Mouse (Mus musculus) neural tube, embryonic 12.5 days (tissue): ENCODE data around the gene Rap1b. TPM values are rescaled to one million over a fixed set of nuclear protein-coding genes. Genes with fewer than 3 reads are reported as not detected.
A peak's percentile ranks its signal among the peaks of the same experiment; 100 is the strongest.

Source experiments
- ATAC-seq: fragments of 200-750 bp; cut with Nextera tagmentation; 2 replicates; pipeline ENCODE4 v1.8.0; 2017; ENCODE audit warnings: low read depth, mild to moderate bottlenecking, moderate TSS enrichment, moderate library complexity; ENCODE audit not compliant: low FRiP score
- H3K27ac ChIP-seq: fragments of 300-500 bp; sonication (generic); 2 replicates; pipeline ENCODE4 v1.5.1; 2016
- H3K27me3 ChIP-seq: fragments of 300-500 bp; sonication (generic); replicated peaks from 2 replicates; pipeline ENCODE4 v1.6.1; 2016; ENCODE audit warnings: mild to moderate bottlenecking
- H3K36me3 ChIP-seq: fragments of 300-500 bp; sonication (generic); 2 replicates; pipeline ENCODE4 v1.6.1; 2016; ENCODE audit warnings: mild to moderate bottlenecking
- H3K4me1 ChIP-seq: fragments of 300-500 bp; sonication (generic); 2 replicates; pipeline ENCODE4 v1.6.1; 2016
- H3K4me2 ChIP-seq: fragments of 300-500 bp; sonication (generic); replicated peaks from 2 replicates; pipeline ENCODE4 v1.6.1; 2016; ENCODE audit warnings: mild to moderate bottlenecking
- H3K4me3 ChIP-seq: fragments of 300-500 bp; sonication (generic); 2 replicates; pipeline ENCODE4 v1.5.1; 2016
- H3K9ac ChIP-seq: fragments of 300-500 bp; sonication (generic); 2 replicates; pipeline ENCODE4 v1.6.1; 2016; ENCODE audit warnings: mild to moderate bottlenecking
- H3K9me3 ChIP-seq: fragments of 300-500 bp; sonication (generic); 2 replicates; pipeline ENCODE4 v1.6.1; 2016; ENCODE audit warnings: mild to moderate bottlenecking
- WGBS: fragments of 180-500 bp; shearing (Covaris S2); methylation state at CpG from one replicate; pipeline ENCODE4 v1.1.7; 2016; 5-methylcytosine and 5-hydroxymethylcytosine counted together
- polyA plus RNA-seq: library from polyadenylated mRNA; unstranded; fragments of >200 nt; fragmentation: Nextera tagmentation; extraction: Ambion mirVana; gene quantifications from 2 replicates; pipeline ENCODE4 v1.2.1, GENCODE M21; 2016

Rap1b gene
- polyA plus RNA-seq, 1 experiment from 2014 or later, result 156 TPM

- WGBS, result under 1% methylated on average over 75 of the region's 75 CpGs
- Histone ChIP-seq H3K4me2 (peak within 1 kb of the TSS; percentile 73), H3K9ac (peak within 1 kb of the TSS; percentile 73), H3K27me3 (no peaks in the 10 kb centered on the region), H3K27ac (peak within 1 kb of the TSS; percentile 32; the same call in 1 of the 2 replicates), H3K36me3 (peaks cover 6% of the 10 kb centered on the region), H3K9me3 (no peaks in the 10 kb centered on the region), H3K4me3 (peak within 1 kb of the TSS; percentile 84), H3K4me1 (peaks cover 10% of the 10 kb centered on the region)
- peak; percentile 96 for ATAC-seq
These were observed 53.4 kb downstream of the Rap1b start, which contains the start of gene Nup107 for GRCm38 (mm10) chr10:117792141-117793091. TSS of gene Nup107 (minus strand) at chr10:117792705.

DNA sequence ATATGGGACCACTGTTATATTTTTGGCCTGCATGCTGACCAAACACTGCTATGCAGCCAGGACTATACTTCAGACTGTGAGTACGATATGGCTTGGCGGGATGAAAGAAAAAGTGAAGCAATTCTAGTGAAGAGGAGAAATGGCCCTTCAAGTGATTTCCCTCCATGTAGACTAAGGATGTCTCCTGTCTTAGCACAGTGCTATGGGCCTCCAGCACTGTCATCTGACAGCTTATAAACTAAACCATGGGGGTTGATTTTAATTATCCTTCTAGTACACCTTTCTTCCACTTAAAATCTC lies 54.7 kb downstream of the Rap1b start:
- no peak overlapping the region for H3K9ac ChIP-seq
- no peaks in the 10 kb centered on the region for H3K9me3 ChIP-seq
- no peak for ATAC-seq
- WGBS, result 97% methylated on average over 2 of the region's 2 CpGs
- H3K4me1 ChIP-seq, result peaks cover 10% of the 10 kb centered on the region
- H3K4me2 ChIP-seq, result peak overlapping the region; percentile 73
- H3K36me3 ChIP-seq, result peaks cover 16% of the 10 kb centered on the region
- no peaks in the 10 kb centered on the region for H3K27me3 ChIP-seq
- H3K4me3 ChIP-seq, result peak overlapping the region; percentile 84; the same call in 1 of the 2 replicates
- H3K27ac ChIP-seq, result no peak overlapping the region

DNA sequence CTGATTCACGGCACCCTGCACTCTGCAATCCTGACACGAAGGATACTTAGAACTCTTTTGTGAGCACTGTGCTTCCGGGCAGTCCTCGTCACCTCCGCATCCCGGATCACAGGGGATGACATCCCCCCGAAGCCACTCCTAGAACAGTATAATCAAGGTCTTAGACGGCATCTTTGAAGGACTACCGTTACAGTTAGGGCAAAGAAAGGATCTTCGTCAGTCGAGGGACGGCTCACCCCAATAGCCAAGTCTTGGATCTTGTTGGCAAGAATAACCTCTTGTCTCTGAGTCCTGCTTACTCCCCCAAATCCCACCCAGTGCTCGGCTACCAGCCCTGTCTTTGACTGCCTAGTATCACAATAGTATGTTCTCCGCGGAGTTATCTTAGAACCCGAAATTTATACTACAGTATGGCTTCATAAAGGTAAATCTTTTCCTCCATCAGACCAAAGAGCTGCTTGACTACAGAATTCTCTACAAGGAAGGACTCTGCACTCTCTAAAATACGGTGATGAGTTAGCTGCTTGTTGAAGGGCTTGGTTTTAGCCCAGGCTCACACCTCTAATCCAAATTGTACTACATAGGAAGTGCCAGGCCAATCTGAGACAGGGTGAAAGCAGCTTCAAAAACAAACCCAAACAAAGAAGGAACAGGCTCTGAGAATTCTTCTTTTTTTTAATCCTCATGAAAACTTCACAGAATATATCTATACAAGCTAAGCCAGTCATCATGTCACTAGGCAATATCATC lies 55.2 kb downstream of the Rap1b start:
- 96% methylated on average over 17 of the region's 17 CpGs for whole genome bisulfite sequencing
- no peaks in the 10 kb centered on the region for H3K9me3 ChIP-seq
- no peak for ATAC-seq
- no peaks in the 10 kb centered on the region for H3K27me3 ChIP-seq
- H3K4me2 ChIP-seq, result 0 out of 2 replicates have a peak overlapping the region, but pooled peaks have one; percentile 73
- no peak overlapping the region for H3K27ac ChIP-seq
- no peak overlapping the region for H3K4me3 ChIP-seq
- peaks cover 21% of the 10 kb centered on the region for H3K36me3 ChIP-seq
- H3K9ac ChIP-seq, result no peak overlapping the region
- peaks cover 10% of the 10 kb centered on the region for H3K4me1 ChIP-seq

GRCm38 (mm10) chr10:117790011-117790410 lies 55.8 kb downstream of the Rap1b start:
- no peaks in the 10 kb centered on the region for H3K9me3 ChIP-seq
- no peak overlapping the region for H3K27ac ChIP-seq
- ATAC-seq, result no peak
- no peaks in the 10 kb centered on the region for H3K27me3 ChIP-seq
- WGBS, result 96% methylated on average over 1 of the region's 1 CpGs
- H3K36me3 ChIP-seq, result peaks cover 25% of the 10 kb centered on the region
- H3K4me2 ChIP-seq, result no peak overlapping the region
- H3K9ac ChIP-seq, result no peak overlapping the region
- H3K4me3 ChIP-seq, result no peak overlapping the region
- H3K4me1 ChIP-seq, result peaks cover 10% of the 10 kb centered on the region

DNA sequence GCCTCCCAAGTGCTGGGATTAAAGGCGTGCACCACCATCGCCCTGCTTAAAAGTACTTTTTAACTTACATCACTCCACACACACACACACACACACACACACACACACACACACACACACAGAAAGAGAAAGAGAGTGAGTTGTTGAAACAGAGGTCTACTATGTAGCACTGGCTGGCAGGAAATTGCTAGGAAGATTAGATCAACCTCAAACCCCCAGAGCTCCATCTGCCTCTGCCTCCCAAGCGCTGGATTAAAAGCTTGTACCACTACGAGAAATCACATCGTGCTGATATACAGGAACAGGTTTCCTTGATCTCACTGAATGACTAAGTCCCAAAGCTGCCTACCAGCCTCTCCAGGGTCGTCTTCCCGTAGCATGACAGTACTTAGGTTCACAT lies 61.2 kb downstream of the Rap1b start:
- Histone ChIP-seq H3K27me3 (no peaks in the 10 kb centered on the region), H3K9ac (no peak overlapping the region), H3K4me2 (no peak overlapping the region), H3K4me1 (no peaks in the 10 kb centered on the region), H3K27ac (no peak overlapping the region), H3K9me3 (no peaks in the 10 kb centered on the region), H3K36me3 (peaks cover 70% of the 10 kb centered on the region), H3K4me3 (no peak overlapping the region)
- no peak for ATAC-seq
- 95% methylated on average over 7 of the region's 7 CpGs for WGBS

DNA sequence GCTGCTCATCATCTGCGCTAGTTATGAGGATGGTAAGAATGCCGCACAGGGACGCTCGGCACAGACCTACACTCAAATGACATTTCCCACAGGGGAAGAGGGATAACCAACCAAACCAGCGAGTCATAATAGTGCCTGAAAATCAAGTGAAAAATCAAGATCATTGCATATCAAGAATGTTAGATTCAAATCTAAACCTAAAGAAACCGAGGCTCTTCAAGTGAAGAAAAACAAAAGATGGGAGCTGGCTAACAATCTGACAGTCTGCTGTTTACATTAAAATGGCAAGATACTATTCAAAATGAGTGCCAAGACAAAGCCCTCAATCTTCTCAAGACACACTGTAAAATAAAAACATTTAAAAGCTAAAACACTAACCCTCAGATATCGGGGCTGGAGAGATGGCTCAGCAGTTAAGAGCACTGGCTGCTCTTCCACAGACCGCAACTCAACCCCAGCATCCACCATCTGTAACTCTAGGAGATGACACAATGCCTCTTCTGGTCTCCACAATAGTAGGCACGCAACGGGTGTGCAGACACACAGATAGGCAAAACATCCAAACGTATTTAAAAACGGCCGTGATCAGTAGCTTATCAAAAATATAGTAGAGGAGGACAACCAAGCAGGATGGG lies 61.9 kb downstream of the Rap1b start:
- H3K4me2 ChIP-seq, result no peak overlapping the region
- no peak overlapping the region for H3K9ac ChIP-seq
- H3K27ac ChIP-seq, result no peak overlapping the region
- H3K9me3 ChIP-seq, result no peaks in the 10 kb centered on the region
- H3K4me3 ChIP-seq, result no peak overlapping the region
- no peaks in the 10 kb centered on the region for H3K4me1 ChIP-seq
- H3K36me3 ChIP-seq, result peaks cover 71% of the 10 kb centered on the region
- 96% methylated on average over 13 of the region's 13 CpGs for WGBS
- no peak for ATAC-seq
- no peaks in the 10 kb centered on the region for H3K27me3 ChIP-seq

GRCm38 (mm10) chr10:117782491-117783260 lies 63.2 kb downstream of the Rap1b start:
- no peaks in the 10 kb centered on the region for H3K27me3 ChIP-seq
- H3K4me3 ChIP-seq, result no peak overlapping the region
- H3K27ac ChIP-seq, result no peak overlapping the region
- no peaks in the 10 kb centered on the region for H3K9me3 ChIP-seq
- no peaks in the 10 kb centered on the region for H3K4me1 ChIP-seq
- no peak overlapping the region for H3K9ac ChIP-seq
- WGBS, result 97% methylated on average over 14 of the region's 14 CpGs
- no peak for ATAC-seq
- H3K4me2 ChIP-seq, result no peak overlapping the region
- peaks cover 79% of the 10 kb centered on the region for H3K36me3 ChIP-seq

- WGBS, result 93% methylated on average over 2 of the region's 2 CpGs
- Histone ChIP-seq H3K27ac (no peak overlapping the region), H3K9me3 (no peaks in the 10 kb centered on the region), H3K9ac (no peak overlapping the region), H3K4me3 (no peak overlapping the region), H3K4me1 (no peaks in the 10 kb centered on the region), H3K4me2 (no peak overlapping the region), H3K27me3 (no peaks in the 10 kb centered on the region), H3K36me3 (peaks cover 78% of the 10 kb centered on the region)
- no peak for ATAC-seq
These were observed 63.8 kb downstream of the Rap1b start for GRCm38 (mm10) chr10:117782056-117782455.

DNA sequence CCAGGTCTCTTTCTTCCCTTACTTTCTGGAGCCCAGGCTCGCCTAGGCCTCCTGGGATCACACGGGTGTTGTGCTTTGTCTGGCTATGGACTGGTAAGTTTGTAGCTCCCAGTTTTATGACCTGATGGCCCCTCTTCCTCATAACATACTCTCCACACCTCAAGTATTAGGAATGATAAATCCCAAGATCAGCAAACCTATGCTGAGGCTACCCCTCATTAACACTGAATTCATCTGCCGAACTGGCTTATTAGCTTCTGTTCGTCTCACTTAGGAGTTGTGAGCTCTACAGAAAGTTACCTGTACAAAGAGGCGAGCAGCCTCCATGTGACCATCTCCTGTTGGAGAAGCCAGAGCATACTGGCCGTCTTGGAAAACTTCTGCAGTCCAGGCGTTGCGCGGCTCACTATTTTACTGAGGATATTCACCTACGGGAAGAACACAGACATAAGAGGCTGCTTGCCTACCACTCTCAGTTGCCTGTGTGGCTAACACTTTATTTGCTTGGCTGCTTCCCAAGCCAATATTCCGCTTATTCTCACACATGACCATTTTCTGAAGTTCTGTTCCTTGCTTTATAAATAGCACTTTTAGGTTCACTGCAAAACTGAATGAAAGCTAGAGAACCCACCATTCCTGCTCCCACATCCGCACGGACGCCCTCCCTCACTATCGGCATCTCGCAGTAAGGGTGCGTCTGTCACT lies 64.7 kb downstream of the Rap1b start:
- H3K4me1 ChIP-seq, result no peaks in the 10 kb centered on the region
- H3K9me3 ChIP-seq, result no peaks in the 10 kb centered on the region
- ATAC-seq, result no peak
- WGBS, result 95% methylated on average over 17 of the region's 17 CpGs
- peaks cover 78% of the 10 kb centered on the region for H3K36me3 ChIP-seq
- H3K4me2 ChIP-seq, result no peak overlapping the region
- H3K9ac ChIP-seq, result no peak overlapping the region
- no peak overlapping the region for H3K4me3 ChIP-seq
- H3K27me3 ChIP-seq, result no peaks in the 10 kb centered on the region
- H3K27ac ChIP-seq, result no peak overlapping the region

DNA sequence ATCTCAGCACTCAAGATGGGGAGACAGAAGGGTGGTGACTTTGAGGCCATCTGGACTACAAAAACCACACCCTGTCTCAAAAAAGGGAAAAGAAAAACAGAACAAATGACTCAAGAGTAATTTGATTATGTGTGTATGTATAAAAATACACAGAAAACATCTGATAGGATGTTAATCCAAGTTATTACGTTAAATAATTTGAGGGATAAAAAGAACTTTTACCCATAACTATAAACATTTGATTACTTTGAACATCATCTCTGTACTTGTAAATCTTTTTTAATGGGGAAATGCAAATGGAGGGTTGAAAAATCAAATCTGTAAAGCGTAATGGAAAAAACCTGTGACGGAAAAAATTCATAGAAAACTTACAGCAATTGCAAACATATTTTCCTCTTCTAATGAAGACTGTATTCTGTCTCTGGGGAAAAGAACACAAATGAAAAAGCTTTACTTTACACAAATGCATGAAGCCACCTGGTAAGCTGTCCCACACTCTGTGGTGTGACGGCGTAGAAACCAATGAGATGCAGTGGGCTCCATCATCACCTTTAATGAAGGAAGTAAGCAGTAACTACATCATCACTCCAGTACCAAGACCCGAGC lies 65.4 kb downstream of the Rap1b start:
- Histone ChIP-seq H3K9me3 (no peaks in the 10 kb centered on the region), H3K9ac (no peak overlapping the region), H3K27me3 (no peaks in the 10 kb centered on the region), H3K4me3 (no peak overlapping the region), H3K4me2 (no peak overlapping the region), H3K36me3 (peaks cover 72% of the 10 kb centered on the region), H3K4me1 (no peaks in the 10 kb centered on the region), H3K27ac (no peak overlapping the region)
- no peak for ATAC-seq
- WGBS, result 93% methylated on average over 6 of the region's 6 CpGs
